Mouse (Mus musculus): Measurements from ENCODE around the gene Lsm5.

Gene Lsm5

DNA sequence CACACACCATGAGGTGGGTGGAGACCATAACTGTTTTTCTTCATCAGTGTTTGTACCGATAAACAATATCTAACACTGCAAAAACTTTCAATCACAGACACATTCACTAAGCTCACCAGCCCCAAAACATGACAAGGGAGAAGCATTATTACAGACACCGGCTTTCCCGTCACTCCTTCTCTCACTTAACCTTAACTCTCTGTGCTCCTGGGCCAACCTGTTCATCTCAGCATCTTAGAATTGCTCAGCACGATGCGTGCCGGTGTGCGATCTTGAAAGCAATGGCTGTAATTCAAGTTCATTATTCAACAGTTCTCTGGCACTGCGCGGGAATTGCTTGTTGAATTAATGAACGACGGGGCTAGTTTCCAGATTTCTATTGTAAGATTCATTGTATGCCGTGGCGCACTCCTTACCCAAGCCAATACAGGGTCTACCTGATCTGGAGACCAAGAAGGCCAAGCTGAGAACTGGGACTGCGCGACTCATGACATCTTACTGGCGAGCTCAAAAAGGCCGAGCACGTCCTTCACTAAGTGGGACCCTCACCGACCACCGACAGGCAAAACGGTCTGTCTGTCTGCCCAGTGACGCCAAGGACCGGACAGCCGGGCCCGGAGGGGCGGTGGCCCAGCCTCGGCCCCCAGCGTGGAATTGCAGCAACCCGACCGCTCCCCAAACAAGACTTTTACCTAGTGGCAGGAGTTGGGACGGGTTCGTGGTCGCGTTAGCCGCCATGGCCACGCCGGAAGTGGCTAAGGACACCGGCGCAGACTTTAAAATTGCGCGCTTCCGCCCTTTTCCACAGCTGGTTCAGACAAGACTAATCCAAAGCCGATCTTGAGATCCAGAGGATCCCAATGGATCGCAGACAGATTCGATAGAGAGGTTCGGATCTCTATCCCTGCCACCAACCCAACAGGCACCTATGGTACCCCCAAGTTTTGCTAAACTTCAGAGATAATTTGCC, at the start of gene Lsm5:
TSS of gene Lsm5 (minus strand) at position 780 of the 970 bp plus-strand sequence.
- peak; percentile 90 for DNase-seq

DNA sequence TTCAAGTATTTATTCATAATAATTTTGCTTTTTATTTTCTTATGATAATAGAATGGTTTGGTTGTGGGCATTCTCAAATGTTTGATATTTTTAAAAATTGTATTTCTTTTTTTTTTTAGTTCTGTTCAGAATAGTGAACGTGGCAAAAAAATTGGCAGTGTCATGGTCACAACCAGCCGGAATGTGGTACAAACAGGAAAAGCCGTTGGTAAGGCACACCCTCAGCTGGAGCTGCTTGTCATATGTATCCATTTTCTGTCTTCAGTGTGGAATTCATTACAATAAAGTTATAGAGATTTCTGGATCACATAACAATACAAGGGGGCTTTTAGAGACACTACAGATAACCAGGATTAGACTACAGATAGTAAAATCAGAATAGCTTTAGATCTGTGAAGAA, 49.2 kb upstream of the Lsm5 start:
- no peak for DNase-seq

DNA sequence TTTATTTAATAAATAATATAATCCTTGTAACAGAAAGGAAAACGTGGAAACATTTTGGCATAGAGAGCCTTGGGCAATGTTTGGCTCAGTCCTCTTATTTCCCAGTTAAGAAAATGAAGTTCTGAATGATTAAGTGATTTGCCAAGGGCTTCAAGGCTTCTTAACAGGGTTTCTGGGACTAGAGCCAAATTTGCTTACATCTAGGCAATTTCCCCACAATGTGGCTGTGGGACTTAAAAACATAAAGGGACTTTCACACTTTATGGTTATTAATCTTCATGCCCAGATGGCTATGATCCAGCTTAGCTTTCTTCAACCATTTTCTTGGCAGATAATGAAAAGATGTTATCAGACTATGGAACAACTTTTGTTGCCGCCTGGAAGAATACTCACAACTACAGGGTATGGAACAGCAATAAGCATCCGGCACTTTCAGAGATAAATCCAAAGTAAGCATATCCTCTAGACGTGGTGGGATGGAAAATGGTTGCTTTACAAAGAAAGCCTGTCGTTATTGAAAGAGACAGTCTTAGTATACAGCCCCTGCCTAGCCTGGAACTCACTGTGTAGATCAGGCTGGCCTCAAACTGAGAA, 41.5 kb upstream of the Lsm5 start:
- DNase-seq: no peak

DNA sequence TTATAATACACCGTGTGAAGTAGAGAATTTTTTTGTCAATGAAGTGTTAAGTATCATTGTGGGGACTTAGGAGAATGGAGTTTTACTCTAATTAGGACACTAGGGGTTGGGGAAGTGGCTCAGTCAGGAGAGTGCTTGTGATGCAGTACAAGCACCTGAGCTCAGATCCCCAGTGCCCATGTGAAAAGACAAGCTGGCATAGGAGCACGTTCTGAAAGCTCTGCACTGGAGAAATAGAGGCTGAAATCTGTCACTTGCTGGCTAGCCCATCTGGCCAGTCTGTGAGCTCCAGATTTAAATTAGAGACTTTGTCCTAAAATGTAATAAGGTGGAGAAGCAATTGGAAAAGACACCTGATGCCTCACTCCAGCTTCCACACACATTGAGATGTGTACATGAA, 28.0 kb upstream of the Lsm5 start:
- DNase-seq: no peak

DNA sequence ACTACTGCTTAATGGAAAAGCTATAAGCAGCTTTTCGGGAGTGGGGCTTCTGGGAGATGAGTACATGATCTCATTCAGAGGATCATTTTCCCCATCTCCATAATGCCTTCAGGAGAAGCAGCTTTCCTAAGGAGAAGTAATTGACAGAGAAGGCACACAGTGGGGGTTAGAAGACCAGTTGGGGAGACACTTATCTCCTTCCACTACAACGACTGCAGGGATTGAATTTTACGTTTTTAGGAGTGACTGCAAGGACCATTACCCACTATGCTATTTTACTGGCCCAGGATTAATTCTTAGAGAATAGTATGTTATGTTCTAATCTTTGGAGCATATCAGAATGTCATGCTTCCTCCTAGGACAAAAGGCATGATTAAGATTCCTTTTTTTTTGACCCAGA, 16.4 kb upstream of the Lsm5 start:
- DNase-seq: no peak

DNA sequence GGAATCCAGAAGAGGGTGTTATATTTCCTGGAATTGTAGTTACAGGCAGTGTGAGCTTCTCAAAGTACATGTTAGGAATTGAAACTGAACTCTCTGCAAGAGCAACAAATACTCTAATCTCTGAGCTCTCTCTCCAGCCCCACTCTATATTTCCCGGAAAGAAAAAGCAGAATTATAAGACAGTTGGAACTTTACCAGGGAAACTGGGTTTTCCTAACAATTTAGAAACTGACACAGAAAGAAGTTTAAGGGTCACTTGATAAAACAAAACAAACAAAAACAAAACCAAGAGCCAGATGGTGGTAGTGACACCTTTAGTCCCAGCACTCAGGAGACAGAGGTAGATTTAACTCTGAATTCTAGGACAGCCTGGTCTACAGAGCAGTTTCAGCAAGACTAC, 14.6 kb upstream of the Lsm5 start:
- no peak for DNase-seq

DNA sequence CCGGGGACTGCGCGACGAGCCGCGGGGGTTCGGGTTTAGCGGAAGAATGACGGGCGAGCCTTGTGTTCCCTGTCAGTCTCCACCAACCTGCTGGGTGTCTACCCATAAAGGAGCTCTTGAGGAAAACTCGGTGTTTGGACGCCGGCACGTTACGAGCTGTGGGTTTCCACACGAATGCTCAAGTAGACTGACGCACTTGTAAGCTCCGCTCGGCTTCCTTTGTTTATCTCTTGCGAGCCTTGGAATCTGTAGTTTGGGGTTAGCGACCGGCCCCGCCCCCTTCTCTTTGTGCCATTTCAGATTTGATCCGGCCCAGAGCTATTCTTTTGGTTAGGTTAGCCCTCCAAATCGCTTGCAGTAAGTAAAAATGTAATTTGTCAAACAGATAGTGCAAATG, 10.8 kb upstream of the Lsm5 start:
- peak; percentile 54 to 60 for DNase-seq

DNA sequence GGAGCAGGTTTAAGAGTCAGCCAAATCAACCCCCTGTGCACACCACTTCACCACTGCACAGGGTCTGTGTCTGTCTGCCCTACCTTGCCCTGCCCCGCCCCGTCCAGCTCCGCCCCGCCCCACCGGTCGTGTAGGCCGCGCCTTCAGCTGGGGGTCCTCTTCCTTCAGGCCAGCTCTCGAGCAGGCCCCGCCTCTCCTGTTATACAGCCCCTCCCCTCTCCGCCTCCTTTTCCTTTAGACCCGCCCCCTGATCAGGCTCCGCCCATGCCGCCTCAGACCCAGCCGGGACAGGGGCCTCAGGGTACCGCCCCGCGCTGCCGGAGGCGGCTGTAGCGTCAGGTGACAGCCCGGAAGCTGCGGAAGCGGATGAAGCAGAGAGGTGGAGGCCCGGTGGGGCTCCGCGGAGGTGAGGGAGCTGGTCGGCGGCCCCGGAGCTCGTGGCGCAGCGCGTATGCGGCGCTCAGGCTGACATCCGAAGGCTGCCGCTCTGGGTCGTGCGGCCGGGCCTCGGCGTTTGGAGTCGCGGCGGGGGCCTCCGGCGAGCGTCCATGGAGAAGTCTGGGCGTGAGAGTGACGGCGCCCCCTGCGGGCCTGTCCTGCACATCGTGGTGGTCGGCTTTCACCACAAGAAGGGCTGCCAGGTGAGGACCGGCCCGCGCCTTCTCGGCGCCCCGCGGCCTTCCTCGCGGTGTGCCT, 10.2 kb upstream of the Lsm5 start, which contains the start of gene Avl9:
TSS of gene Avl9 (plus strand) at position 326 of the 696 bp plus-strand sequence.
- DNase-seq: peak; percentile 99

DNA sequence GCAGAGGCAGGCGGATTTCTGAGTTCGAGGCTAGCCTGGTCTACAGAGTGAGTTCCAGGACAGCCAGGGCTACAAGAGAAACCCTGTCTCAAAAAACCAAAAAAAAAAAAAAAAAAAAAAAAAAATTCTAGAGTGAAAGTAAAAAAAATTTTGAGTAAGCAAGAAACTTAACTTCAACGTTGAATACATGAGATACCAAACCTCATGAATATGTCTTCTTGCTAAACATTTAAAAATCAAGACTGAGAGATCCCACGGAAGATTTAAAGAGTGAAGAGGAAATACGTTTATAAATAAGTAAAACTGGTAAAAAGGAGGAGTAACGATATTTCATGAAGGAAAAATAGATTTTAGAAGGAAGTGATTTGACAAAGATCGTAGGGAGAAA, 9.7 kb upstream of the Lsm5 start:
- no peak for DNase-seq

DNA sequence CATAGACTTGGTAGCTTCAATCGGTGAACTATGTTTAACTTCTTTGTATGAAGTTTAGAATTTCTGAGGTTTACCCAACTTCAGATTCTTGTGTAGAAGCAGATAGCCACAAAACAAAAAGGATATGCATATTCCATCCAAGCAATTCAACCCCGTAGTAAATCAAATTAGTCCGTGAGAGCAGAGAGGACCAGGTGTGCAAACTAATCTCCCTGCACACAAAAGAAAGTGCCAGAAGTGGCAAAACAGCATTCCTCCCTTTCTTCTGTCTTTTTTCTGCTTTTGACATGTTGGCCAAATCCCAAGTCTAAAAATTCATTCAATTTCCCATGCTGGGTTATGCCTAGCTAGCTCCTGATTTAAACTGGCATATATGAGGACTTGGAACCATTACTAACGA, 12.1 kb downstream of the Lsm5 start:
- DNase-seq: no peak

DNA sequence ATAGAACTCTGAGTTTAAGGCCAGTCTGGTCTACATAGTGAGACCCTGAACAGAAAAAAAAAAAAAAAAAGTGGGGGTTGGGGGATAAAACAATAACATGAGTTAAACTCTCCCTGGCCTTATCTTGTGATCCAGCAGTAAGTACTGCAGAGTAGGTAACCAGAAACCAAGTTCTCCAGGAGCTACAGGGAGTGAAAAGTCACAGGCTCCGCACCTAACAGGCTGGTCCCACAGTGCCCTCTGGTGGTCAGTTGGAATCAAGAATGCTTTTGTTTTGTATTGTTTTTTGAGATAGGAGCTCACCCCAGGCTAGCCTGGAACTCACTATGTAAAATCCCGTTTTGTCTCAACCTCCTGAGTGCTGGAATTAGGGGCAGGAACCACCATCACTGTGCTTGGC, 13.3 kb downstream of the Lsm5 start:
- DNase-seq: peak; percentile 54 to 88

DNA sequence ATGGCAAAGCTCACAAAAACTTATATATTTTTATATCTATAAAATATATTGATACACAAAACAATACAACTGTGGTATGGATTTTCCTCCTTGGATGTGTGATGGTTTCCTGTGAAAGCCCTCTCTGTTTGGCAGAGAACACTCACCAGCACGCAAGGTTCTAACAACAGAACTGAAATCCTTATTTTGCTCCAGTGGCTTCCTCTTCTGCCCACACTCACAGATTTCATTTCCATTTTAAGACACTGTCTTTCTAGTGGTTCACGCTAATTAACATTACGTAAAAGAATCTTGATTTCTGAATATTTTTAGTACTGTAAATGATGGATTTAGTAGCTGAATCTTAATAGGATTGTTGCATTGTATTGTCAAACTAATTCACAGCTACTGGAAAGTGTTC, 16.3 kb downstream of the Lsm5 start:
- no peak for DNase-seq

DNA sequence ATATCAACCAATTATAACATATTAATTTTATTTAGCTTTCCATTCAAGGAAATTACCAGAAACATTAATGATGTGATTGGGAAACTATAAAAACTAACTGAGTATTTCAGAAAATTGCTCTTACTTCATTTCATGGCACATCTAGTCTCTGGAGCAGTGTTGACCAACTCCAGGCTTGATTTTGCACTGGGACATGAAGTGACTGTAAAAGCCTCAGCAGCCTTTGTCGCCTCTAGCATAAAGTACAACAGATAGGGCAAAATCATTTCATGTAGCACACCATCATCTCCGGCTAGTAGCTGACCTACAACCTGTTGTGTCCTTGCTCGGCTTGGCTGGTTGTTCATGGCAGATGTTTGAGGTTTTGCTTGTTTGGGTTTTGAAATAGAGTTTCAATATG, 40.1 kb downstream of the Lsm5 start:
- DNase-seq: no peak

DNA sequence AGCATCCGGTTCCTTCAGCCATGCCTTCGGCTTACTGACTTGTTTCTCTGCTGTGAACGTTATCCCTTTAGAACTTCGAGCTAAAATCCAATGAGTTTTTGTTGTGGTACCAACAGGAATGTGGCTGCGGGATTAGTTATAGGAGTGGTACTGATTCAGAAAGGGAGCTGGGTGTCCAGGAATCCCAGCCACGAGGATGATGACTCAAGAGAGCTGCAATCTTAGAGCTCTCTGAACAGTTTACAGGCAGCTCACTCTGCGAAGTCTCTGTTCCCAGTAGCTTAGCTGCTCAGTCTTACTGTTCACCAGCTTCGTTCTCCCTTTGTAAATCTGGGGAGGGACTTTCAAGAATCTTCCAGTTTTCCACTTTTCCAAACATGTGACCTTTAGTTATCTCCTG, 49.1 kb downstream of the Lsm5 start:
- DNase-seq: no peak

DNA sequence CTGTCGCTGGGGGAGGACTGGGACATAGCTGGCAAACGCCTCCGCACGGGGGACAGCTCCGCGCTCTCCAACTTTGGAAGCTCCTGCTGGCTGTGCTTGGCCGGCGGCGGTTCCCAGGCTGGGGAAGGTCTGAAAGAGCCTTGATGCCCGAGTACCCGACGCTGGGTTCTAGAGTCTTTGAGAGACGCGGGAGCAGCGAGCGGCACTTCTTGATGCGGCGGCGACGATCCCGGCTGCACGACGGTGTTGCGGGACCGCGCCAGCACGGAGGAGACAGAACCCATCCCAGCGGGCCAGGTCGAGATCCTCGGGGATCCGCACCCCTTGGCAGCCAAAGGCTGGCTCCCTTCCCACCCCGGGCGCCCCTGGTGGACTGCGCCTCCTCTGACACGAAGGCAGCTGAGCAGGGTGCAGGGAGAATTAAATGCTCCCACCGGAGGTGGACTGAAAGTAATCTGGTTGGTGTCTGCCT, 52.4 kb downstream of the Lsm5 start:
- DNase-seq: peak in 1 of 2 experiments; percentile 6
